Mouse (Mus musculus): Measurements from ENCODE around the gene Rdh1.

The Rdh1 gene

DNA sequence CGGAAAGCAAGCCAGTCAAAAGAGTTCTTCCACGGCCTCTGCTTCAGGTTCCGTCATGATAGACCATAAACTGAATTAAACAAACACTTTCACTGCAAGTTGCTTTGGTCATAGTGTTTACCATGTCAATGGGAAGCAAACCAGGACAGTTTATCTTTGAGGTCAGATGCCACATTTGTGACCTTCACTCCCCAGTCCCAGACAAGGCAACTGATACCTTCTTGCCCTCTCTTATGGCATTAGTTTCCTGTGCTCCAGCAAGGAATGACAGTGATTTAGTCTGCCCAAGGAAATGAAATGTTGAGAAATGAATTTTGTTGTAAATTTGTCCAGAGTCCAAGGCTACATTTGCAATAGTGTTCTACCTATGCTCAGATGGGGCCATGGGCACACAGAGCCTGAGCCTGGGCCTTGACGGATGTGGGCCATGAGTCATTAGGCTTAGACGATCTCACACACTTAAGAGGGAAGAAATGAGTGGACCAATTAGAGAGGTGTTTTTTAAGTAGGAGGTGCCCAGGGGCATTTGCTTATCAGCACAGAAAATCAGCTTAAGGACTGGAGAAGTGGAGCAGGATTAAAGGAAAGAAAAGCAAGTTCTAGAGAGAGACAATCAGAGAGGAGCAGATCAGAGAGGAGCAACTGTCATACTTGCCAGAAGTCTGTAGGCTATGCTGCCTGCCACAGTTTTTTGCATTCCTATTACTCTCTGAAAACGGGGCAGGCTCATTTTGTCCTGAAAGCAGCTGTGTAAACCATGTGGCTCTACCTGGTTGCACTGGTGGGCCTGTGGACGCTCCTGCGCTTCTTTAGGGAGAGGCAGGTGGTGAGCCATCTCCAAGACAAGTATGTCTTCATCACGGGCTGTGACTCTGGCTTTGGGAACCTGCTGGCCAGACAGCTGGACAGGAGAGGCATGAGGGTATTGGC is at the start of gene Rdh1, which contains the start of gene Rdh16f1:
Rdh1 (plus strand) TSS at position 541 of the 930 bp plus-strand sequence.
Rdh16f1 (plus strand) TSS at position 607 of the 930 bp plus-strand sequence.
- in situ Hi-C loops (cut with MboI, MseI), result loop anchor here (25.0 kb wide), 1 partner anchor 1722 kb away; no protein-coding TSS in a partner anchor

- in situ Hi-C loops (cut with MboI, MseI), result no loop called here
Measured at GRCm38 (mm10) chr10:127710331-127710730, 49.2 kb upstream of the Rdh1 start.

GRCm38 (mm10) chr10:127712736-127713135 is 46.8 kb upstream of the Rdh1 start:
- in situ Hi-C loops (cut with MboI, MseI), result no loop called here

DNA sequence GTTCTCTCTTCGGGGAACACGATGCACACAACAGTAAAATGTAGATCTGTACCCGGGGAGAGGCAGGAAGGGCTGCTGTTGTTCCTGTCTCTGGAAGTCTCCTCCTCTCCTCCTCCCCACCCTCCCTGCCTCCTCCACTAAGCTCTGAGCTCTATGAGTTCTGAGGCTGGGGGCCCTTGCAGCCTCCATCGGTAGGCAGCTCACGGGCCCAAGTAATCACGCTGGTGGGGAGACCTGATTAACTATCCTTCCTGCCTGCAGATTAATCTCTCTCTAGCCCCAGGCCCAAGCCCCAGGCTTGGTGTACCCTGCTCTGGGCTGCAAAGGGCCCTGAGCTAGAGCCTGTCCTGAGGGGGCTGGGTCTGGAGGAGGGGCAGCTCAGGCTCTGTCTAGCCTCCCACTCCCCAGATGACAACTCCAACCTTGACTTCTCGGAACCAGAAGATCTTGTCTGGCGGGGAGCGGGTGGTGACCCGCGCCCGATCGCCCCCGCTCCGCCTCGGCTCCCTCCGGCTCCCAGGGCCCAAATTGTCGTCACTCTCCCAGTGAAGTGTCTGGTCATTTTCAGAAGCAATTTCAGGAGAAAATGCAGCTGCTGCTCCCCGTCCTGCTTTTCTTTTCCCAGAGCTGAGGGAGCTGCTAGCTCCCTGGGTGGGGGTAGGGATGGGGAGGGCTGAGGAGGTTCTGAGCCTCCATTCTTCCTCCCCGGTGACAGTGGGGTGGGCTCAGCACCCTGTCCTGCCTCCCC is 37.7 kb upstream of the Rdh1 start:
- in situ Hi-C loops (cut with MboI, MseI), result no loop called here

DNA sequence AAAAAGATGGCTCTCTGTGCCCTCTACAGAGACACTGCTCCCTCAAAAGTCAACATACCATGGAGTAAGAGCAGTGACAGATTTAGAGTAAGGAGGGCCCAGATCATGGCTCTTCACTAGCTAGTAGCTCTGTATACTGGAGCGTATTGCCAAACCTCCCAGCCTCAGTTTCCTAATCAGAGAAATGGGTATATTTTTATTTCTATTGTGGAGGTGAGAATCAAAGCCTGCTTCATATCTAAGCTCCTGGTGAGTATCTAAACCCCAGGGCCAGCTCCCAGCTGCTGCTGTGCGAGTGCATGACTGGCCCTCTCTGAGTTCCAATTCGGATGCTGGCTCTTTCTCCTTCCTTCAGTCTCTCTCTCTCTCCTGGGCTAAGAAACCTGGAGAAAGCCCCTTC is 35.3 kb upstream of the Rdh1 start, which contains the start of gene Tac2:
Tac2 (plus strand) TSS at position 301 of the 400 bp plus-strand sequence.
- in situ Hi-C loops (cut with MboI, MseI), result no loop called here

- in situ Hi-C loops (cut with MboI, MseI), result no loop called here
Measured at GRCm38 (mm10) chr10:127725136-127725535, 34.4 kb upstream of the Rdh1 start.

DNA sequence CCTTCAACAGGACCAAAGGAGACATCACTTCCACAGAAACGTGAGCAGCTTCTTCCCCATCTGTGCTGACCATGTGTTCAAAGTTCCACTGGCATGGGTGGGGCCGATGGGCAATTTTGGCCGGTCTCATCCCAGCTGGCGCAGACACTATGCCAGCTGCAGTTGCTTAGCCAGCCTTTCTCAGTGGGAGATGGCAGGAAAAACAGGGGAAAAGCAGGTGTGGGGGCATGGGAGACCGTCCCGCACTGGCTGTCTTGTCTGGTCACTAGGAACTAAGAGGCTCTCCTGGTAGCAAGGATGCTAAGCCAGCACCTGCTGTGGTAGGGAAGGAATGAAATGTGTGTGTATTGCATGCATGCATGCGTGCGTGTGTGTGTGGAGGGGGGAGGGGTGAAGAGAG is 31.1 kb upstream of the Rdh1 start:
- in situ Hi-C loops (cut with MboI, MseI), result no loop called here

DNA sequence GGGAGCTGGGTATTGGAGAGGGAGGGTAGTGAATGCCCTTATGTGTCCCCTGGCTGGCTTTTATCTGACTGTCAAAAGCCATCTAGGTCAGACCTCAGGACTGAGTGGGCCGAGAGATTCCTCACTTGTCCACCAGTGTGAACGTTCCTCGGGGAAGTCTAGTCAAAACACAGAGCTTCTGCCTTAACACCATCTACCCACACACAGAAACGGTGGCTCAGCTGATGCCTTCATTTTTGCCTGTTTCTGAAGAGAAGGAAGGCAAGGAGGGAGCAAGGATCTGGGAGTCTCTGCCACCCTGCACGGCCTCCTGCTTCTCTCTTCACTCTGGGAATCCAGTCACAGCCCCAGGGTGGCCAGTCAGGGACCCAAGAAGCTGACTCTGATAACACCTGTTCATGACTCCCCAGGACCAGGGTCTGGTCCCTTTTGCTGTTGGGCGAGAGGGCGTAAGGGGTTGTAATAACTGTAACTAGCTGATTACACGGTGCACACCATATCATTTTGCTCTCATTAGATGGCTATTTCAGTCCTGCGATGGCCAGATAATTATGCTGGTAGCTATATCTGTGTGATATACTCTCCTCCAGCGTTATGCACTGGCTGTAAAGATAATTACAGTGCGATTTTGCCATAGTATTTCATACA is 29.1 kb upstream of the Rdh1 start:
- in situ Hi-C loops (cut with MboI, MseI), result no loop called here

DNA sequence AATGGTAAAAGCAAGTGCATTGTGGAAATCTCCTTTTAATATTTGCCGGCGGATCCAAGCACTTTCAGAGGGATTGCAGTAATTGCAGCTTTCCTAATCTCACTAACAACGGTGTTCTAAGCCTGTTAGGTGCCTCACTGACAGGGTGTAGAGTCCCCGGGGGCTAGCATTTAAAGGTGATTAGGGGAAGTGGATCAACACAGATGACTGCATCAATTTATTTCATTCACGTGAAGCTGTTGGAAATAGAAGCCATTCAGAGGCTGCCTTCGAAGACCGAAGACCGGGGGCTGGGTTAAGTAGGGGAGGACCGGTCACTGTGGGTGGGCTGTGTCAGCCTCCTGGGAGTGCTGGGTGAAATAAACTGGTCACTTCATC is 28.6 kb upstream of the Rdh1 start:
- in situ Hi-C loops (cut with MboI, MseI), result no loop called here

DNA sequence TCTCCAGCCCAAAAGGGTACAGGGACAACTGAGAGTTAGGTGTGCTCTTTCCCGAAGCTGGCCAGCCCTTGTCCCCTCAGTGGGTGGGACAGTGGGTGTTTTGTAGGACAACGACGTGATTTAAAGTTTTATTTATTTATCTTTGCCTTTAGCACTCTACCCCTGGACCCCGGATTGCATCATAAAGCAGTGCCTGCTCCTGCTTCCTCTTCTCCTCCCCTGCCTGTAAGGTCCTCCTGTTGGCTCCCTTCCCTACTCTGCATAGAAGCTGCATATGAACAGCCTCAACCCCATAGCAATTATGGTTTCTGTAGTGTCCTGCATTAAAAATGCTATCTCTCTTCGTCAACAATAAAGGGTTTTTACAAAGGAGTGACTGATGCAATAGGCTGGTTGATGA is 28.1 kb upstream of the Rdh1 start:
- in situ Hi-C loops (cut with MboI, MseI), result no loop called here

- in situ Hi-C loops (cut with MboI, MseI), result no loop called here
Measured at GRCm38 (mm10) chr10:127734434-127734833, 25.1 kb upstream of the Rdh1 start.

DNA sequence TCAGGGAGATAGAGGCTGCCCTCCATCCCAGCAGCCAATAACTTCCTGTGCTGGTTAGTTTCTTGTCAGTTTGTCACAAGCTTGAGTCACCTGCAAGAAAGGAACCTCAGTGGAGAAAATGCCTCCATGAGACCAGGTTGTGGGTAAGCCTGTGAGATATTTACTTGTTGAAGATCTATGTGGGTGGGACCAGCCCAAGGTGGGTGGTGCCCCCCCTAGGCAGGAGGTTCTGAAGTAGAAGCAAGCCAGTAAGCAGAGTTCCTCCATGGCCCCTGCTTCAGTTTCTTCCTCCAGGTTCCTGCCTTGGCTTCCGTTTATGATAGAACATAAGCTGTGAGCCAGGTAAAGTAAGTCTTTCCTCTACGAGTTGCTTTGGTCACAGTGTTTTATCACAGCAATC is 23.3 kb upstream of the Rdh1 start:
- in situ Hi-C loops (cut with MboI, MseI), result no loop called here

- in situ Hi-C loops (cut with MboI, MseI), result no loop called here
Measured at GRCm38 (mm10) chr10:127736916-127737315, 22.6 kb upstream of the Rdh1 start.

GRCm38 (mm10) chr10:127737552-127737951 is 22.0 kb upstream of the Rdh1 start:
- in situ Hi-C loops (cut with MboI, MseI), result no loop called here

DNA sequence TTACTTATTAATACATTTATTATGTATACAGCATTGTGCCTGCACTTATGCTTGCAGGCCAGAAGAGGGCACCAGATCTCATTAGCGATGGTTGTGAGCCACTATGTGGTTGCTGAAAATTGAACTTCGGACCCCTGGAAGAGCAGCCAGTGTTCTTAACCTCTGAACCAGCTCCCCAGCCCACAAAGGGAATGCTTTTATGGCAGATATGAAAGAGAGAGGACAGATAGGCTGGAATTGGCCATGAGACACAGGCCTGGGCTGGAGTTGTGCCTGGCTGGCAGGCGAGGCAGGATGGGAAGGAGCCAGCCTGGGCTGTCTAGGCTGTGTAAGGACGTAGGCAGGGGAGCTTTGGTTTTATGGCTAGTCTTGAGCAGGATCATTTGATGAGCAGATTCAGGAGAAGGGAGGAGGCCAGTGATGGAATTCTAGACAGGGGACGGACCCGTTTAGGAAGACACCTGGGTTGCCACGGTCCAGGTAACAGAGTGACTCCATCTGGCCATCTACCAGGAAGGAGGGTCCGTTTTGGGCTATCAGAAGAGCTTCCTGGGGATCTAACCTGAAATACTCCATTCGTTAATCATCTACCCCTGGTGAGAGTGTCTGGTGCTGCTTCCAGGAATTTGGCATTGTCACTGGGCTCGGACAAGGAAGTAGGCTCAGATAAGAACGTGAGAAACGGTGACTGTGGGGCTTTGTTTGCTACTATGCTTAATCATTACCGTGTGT is 21.2 kb upstream of the Rdh1 start:
- in situ Hi-C loops (cut with MboI, MseI), result no loop called here

- in situ Hi-C loops (cut with MboI, MseI), result no loop called here
Measured at GRCm38 (mm10) chr10:127739083-127739660, 20.3 kb upstream of the Rdh1 start, which contains the start of gene Zbtb39. TSS of gene Zbtb39 (plus strand) at chr10:127739538.

DNA sequence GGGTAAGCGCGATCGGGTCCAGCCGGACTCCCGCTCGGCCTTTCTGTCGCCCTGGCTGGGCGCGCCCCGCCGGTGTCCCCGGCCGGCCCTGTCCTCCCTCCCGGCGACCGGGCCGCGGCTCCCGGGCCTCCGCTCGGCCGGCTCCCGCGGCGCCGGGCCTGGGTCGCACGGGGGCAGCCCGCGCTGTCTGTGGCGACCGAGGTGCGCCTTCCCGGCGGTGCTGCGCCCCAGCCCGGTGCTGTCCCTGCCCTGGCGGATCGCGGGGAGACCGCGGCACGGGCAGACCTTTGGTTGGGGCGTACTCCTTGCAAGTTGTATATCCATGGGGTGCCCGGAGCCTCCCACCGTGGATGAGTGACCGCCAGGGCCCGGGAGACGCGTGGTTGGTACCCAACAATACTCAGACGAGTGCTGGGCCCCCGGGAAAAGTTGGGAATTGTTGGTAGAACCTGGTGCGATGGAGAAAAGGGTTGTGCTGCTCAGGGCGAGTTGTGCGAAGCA is 19.8 kb upstream of the Rdh1 start:
- in situ Hi-C loops (cut with MboI, MseI), result no loop called here

- in situ Hi-C loops (cut with MboI, MseI), result no loop called here
Measured at GRCm38 (mm10) chr10:127744661-127745060, 14.9 kb upstream of the Rdh1 start.

DNA sequence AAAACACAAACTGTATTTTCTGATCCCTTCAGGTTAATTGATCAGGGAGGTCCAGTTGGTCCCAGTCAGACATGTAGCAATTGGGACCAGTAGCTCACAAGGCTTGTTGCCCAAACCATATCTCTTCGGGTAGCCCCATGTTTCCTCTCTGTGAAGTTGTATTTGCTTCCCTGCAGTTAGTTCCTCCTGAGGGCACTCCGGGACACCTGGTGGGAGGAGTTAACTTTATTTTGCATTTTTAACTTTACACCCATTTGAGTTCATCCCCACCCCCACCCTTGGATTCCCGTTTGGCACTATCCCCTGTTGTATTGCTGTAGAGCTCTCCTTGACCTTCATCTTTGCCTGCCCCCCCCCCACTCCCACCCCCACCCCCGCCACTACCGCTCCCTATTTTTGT is 13.6 kb upstream of the Rdh1 start:
- in situ Hi-C loops (cut with MboI, MseI), result no loop called here

DNA sequence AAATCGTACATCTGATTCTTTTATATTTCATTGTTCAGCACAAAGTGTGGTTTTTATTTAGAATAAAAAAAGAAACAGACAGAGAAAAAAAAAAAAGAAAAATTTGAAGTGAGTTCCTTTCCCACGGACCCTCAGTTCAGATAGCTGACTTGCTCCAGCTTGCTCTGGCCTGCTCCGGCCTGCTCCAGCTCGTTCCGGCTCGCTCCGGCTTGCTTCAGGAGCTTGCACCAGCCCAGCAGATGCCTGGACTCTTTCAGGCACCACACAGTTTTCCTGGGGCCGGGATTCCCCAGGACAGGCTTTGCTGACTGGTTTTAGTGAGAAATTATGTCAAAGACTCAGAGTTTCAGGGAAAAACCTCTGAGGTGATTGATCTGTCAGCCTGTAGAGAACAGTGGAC is 12.3 kb upstream of the Rdh1 start:
- in situ Hi-C loops (cut with MboI, MseI), result no loop called here

Measured in T-helper 2 cell (primary cell).